Mouse (Mus musculus): ENCODE measurements around the gene Pafah1b3. TPM values are rescaled to one million over a fixed set of nuclear protein-coding genes. Genes with fewer than 3 reads are reported as not detected.
"Not testable (repeated sequence)": the region's sequence is repeated elsewhere in the genome, so short reads cannot be mapped to it uniquely, and the experiment has no call there.

Gene Pafah1b3
- total RNA-seq (2014; rRNA removed) = 534 and 592 TPM in 2 replicates
- polyA plus RNA-seq (2015; fragmentation: Nextera tagmentation; extraction: Ambion mirVana) = 469 and 484 TPM in 2 replicates

- WGBS = under 1% methylated on average over 52 of the region's 52 CpGs
- Histone ChIP-seq H3K4me1 (ENCODE audit: insufficient read depth, low read length) (peaks cover 11% of the 10 kb centered on the region; the same call in 1 of the 2 replicates), H3K36me3 (ENCODE audit: insufficient read depth, low read length) (peaks cover 21% of the 10 kb centered on the region; the same call in 1 of the 2 replicates), H3K9ac (replicated peaks; ENCODE audit: low read length) (peak within 1 kb of the TSS; percentile 76), H3K27me3 (ENCODE audit: insufficient read depth, low read length) (no peaks in the 10 kb centered on the region), H3K27ac (peak within 1 kb of the TSS; percentile 94), H3K4me3 (ENCODE audit: low read length) (peak within 1 kb of the TSS; percentile 65), H3K9me3 (ENCODE audit: low read length) (no peaks in the 10 kb centered on the region), H3K4me2 (ENCODE audit: low read depth, low read length) (peak within 1 kb of the TSS; percentile 70)
- ATAC-seq (peak; percentile 93), DNase-seq (ENCODE audit: low spot score) (peak; percentile 97)
- TF ChIP-seq CTCF (IDR thresholded peaks at IDR 0.05; ENCODE audit: low read depth) = peak; percentile 62
These were observed at the start of gene Pafah1b3 for GRCm38 (mm10) chr7:25297454-25298325. Gene Pafah1b3, minus strand, starts transcription at chr7:25297986.

DNA sequence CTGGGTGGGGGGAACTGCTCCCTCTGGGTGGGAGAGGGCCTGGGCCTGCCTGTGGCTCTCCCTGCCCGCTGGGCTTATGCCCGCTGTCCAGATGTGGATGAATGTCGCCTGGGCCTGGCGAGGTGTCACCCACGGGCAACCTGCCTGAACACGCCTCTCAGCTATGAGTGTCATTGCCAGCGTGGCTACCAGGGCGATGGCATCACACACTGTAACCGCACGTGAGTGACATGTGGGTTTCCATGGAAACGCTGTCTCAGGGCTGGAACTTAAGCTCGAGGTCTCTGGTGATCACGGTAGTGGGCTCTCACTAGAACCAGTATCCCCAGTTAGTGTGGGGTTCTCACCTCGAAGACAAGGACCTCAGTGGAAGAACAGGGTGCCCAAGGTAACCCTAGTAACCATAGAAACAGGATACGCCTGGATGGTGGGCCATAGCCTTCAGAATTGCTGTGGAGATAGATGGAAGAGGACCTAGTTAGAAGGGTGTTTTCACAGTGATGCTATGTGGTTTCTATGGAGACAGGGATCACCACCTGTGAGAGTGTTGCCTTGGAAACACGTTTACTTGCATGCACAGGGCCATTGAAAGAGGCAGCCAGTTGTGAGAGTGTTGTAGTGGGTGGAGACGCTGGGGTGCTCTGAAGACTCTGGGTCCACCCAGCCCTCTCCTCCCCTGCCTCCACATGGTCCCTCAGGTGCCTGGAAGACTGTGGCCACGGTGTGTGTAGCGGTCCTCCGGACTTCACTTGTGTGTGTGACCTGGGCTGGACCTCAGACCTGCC, 43.4 kb upstream of the Pafah1b3 start:
- WGBS = 60% methylated on average over 20 of the region's 20 CpGs
- H3K27ac ChIP-seq = no peak overlapping the region; the same call in 1 of the 2 replicates

GRCm38 (mm10) chr7:25339329-25339728, 41.5 kb upstream of the Pafah1b3 start:
- Histone ChIP-seq H3K4me1 (ENCODE audit: insufficient read depth, low read length) (no peaks in the 10 kb centered on the region), H3K9ac (replicated peaks; ENCODE audit: low read length) (no peak overlapping the region), H3K9me3 (ENCODE audit: low read length) (no peaks in the 10 kb centered on the region), H3K4me3 (ENCODE audit: low read length) (no peak overlapping the region), H3K27ac (no peak overlapping the region), H3K4me2 (ENCODE audit: low read depth, low read length) (no peak overlapping the region), H3K27me3 (ENCODE audit: insufficient read depth, low read length) (no peaks in the 10 kb centered on the region), H3K36me3 (ENCODE audit: insufficient read depth, low read length) (peaks cover 45% of the 10 kb centered on the region)
- TF ChIP-seq CTCF (IDR thresholded peaks at IDR 0.05; ENCODE audit: low read depth) = no peak
- 91% methylated on average over 9 of the region's 9 CpGs for WGBS
- ATAC-seq (no peak), DNase-seq (ENCODE audit: low spot score) (no peak)

More for the DNA sequence above, 43.4 kb upstream of the Pafah1b3 start:
- ATAC-seq = peak; percentile 71
- H3K36me3 ChIP-seq (ENCODE audit: insufficient read depth, low read length) = peaks cover 37% of the 10 kb centered on the region
- no peak overlapping the region for H3K9ac ChIP-seq (replicated peaks; ENCODE audit: low read length)
- no peaks in the 10 kb centered on the region for H3K4me1 ChIP-seq (ENCODE audit: insufficient read depth, low read length)
- no peak overlapping the region for H3K4me3 ChIP-seq (ENCODE audit: low read length)
- no peak overlapping the region for H3K4me2 ChIP-seq (ENCODE audit: low read depth, low read length)
- TF ChIP-seq CTCF (IDR thresholded peaks at IDR 0.05; ENCODE audit: low read depth) = no peak
- H3K27me3 ChIP-seq (ENCODE audit: insufficient read depth, low read length) = no peaks in the 10 kb centered on the region
- peak; percentile 47 for DNase-seq (ENCODE audit: low spot score)
- no peaks in the 10 kb centered on the region for H3K9me3 ChIP-seq (ENCODE audit: low read length)

GRCm38 (mm10) chr7:25334472-25334871, 36.7 kb upstream of the Pafah1b3 start:
- DNase-seq (ENCODE audit: low spot score) (no peak), ATAC-seq (no peak)
- Histone ChIP-seq H3K36me3 (ENCODE audit: insufficient read depth, low read length) (peaks cover 47% of the 10 kb centered on the region; the same call in 1 of the 2 replicates), H3K27me3 (ENCODE audit: insufficient read depth, low read length) (no peaks in the 10 kb centered on the region), H3K4me2 (ENCODE audit: low read depth, low read length) (no peak overlapping the region), H3K9me3 (ENCODE audit: low read length) (no peaks in the 10 kb centered on the region), H3K27ac (no peak overlapping the region), H3K9ac (replicated peaks; ENCODE audit: low read length) (no peak overlapping the region), H3K4me3 (ENCODE audit: low read length) (no peak overlapping the region), H3K4me1 (ENCODE audit: insufficient read depth, low read length) (no peaks in the 10 kb centered on the region)
- 83% methylated on average over 12 of the region's 12 CpGs for whole genome bisulfite sequencing
- no peak for TF ChIP-seq CTCF (IDR thresholded peaks at IDR 0.05; ENCODE audit: low read depth)

DNA sequence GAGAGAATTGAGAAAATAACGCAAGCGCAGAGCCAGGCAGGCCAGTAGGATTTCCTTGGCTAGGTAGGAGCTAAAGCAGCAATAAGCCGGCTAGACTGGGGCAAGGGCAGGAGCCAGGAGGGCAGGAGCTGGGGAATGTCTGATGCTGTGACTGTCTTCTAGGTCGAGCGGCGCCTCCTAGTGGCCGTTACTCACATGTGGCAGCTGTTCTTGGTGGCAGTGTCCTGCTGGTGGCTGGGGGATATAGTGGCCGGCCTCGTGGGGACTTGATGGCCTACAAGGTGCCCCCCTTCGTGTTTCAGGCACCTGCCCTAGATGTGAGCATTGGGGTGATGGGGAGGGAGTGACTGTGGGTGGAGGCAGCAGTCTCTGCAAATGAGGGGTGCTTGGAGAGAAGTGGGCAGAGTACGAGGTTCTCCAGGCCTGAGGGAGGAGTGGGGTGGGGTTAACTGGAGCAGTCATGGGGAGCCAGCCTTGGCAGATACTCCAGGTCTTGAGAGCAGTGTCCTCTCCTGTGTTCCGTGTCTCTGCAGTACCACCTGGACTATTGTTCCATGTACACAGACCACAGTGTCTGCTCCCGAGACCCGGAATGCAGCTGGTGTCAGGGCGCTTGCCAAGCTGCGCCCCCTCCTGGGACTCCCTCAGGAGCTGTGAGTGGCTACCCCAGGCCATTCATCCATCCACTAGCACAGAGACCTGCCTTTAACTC, 36.0 kb upstream of the Pafah1b3 start:
- no peaks in the 10 kb centered on the region for H3K27me3 ChIP-seq (ENCODE audit: insufficient read depth, low read length)
- TF ChIP-seq CTCF (IDR thresholded peaks at IDR 0.05; ENCODE audit: low read depth) = peak; percentile 87
- peak; percentile 68 for ATAC-seq
- peaks cover 47% of the 10 kb centered on the region; the same call in 1 of the 2 replicates for H3K36me3 ChIP-seq (ENCODE audit: insufficient read depth, low read length)
- H3K9me3 ChIP-seq (ENCODE audit: low read length) = no peaks in the 10 kb centered on the region
- DNase-seq (ENCODE audit: low spot score) = peak; percentile 81
- no peak overlapping the region for H3K4me2 ChIP-seq (ENCODE audit: low read depth, low read length)
- WGBS = 35% methylated on average over 16 of the region's 16 CpGs
- no peak overlapping the region for H3K27ac ChIP-seq
- no peak overlapping the region for H3K9ac ChIP-seq (replicated peaks; ENCODE audit: low read length)
- no peaks in the 10 kb centered on the region for H3K4me1 ChIP-seq (ENCODE audit: insufficient read depth, low read length)
- H3K4me3 ChIP-seq (ENCODE audit: low read length) = no peak overlapping the region

- H3K27me3 ChIP-seq (ENCODE audit: insufficient read depth, low read length) = no peaks in the 10 kb centered on the region
- no peak for ATAC-seq
- peaks cover 16% of the 10 kb centered on the region; the same call in 1 of the 2 replicates for H3K36me3 ChIP-seq (ENCODE audit: insufficient read depth, low read length)
- no peak overlapping the region for H3K9ac ChIP-seq (replicated peaks; ENCODE audit: low read length)
- no peaks in the 10 kb centered on the region for H3K9me3 ChIP-seq (ENCODE audit: low read length)
- H3K4me2 ChIP-seq (ENCODE audit: low read depth, low read length) = no peak overlapping the region
- no peak for DNase-seq (ENCODE audit: low spot score)
- WGBS = 92% methylated on average over 8 of the region's 8 CpGs
- H3K4me3 ChIP-seq (ENCODE audit: low read length) = no peak overlapping the region
- H3K27ac ChIP-seq = no peak overlapping the region
- H3K4me1 ChIP-seq (ENCODE audit: insufficient read depth, low read length) = peaks cover 5% of the 10 kb centered on the region; the same call in 1 of the 2 replicates
- no peak for TF ChIP-seq CTCF (IDR thresholded peaks at IDR 0.05; ENCODE audit: low read depth)
These were observed 28.4 kb upstream of the Pafah1b3 start for GRCm38 (mm10) chr7:25326233-25326632.

- not testable (repeated sequence) for H3K9me3 ChIP-seq (ENCODE audit: low read length); H3K9ac ChIP-seq (replicated peaks; ENCODE audit: low read length); ATAC-seq; DNase-seq (ENCODE audit: low spot score); H3K27me3 ChIP-seq (ENCODE audit: insufficient read depth, low read length); H3K4me3 ChIP-seq (ENCODE audit: low read length); H3K27ac ChIP-seq; H3K36me3 ChIP-seq (ENCODE audit: insufficient read depth, low read length); H3K4me2 ChIP-seq (ENCODE audit: low read depth, low read length); H3K4me1 ChIP-seq (ENCODE audit: insufficient read depth, low read length)
- WGBS = 84% methylated on average over 6 of the region's 6 CpGs
These were observed 27.6 kb upstream of the Pafah1b3 start for GRCm38 (mm10) chr7:25325431-25325830.

All from hindbrain, postnatal 0 days (tissue).